Mouse (Mus musculus) neural tube, embryonic 14.5 days (tissue): ENCODE results near the gene Mbd6. TPM values are rescaled to one million over a fixed set of nuclear protein-coding genes. Genes with fewer than 3 reads are reported as not detected.

Source experiments
- ATAC-seq: fragments of 200-750 bp; cut with Nextera tagmentation; 2 replicates; pipeline ENCODE4 v1.8.0; 2017; ENCODE audit warnings: low read depth, mild to moderate bottlenecking, moderate TSS enrichment, moderate library complexity
- H3K27ac ChIP-seq: fragments of 300-500 bp; sonication (generic); 2 replicates; pipeline ENCODE4 v1.5.1; 2014; ENCODE audit warnings: low read depth, mild to moderate bottlenecking, control low read depth, low read length, moderate library complexity, mixed read lengths
- H3K27me3 ChIP-seq: fragments of 300-500 bp; sonication (generic); 2 replicates; pipeline ENCODE4 v1.6.1; 2014; ENCODE audit warnings: low read length; ENCODE audit not compliant: control insufficient read depth, insufficient read depth
- H3K36me3 ChIP-seq: fragments of 300-500 bp; sonication (generic); 2 replicates; pipeline ENCODE4 v1.6.1; 2014; ENCODE audit warnings: low read length, mixed read lengths; ENCODE audit not compliant: control insufficient read depth, insufficient read depth
- H3K4me1 ChIP-seq: fragments of 300-500 bp; sonication (generic); 2 replicates; pipeline ENCODE4 v1.6.1; 2014; ENCODE audit warnings: low read length; ENCODE audit not compliant: control insufficient read depth, insufficient read depth
- H3K4me2 ChIP-seq: fragments of 300-500 bp; sonication (generic); 2 replicates; pipeline ENCODE4 v1.6.1; 2014; ENCODE audit warnings: mild to moderate bottlenecking, low read depth, low read length, control low read depth
- H3K4me3 ChIP-seq: fragments of 300-500 bp; sonication (generic); 2 replicates; pipeline ENCODE4 v1.5.1; 2014; ENCODE audit warnings: low read depth, low read length, control low read depth, mixed read lengths
- H3K9ac ChIP-seq: fragments of 300-500 bp; sonication (generic); replicated peaks from 2 replicates; pipeline ENCODE4 v1.6.1; 2014; ENCODE audit warnings: low read depth, mild to moderate bottlenecking, control low read depth, low read length, mixed read lengths
- H3K9me3 ChIP-seq: fragments of 300-500 bp; sonication (generic); 2 replicates; pipeline ENCODE4 v1.6.1; 2016; ENCODE audit warnings: low read length; ENCODE audit not compliant: control insufficient read depth
- WGBS: fragments of 180-500 bp; shearing (Covaris S2); extraction: QIAGEN DNeasy Blood & Tissue Kit; methylation state at CpG from one replicate; pipeline ENCODE4 v1.1.7; 2014; 5-methylcytosine and 5-hydroxymethylcytosine counted together
- polyA plus RNA-seq: library from polyadenylated mRNA; unstranded; fragments of >200 nt; fragmentation: Nextera tagmentation; extraction: Ambion mirVana; gene quantifications from 2 replicates; pipeline ENCODE4 v1.2.1, GENCODE M21; 2014

The Mbd6 gene
- polyA plus RNA-seq, 1 experiment from 2014 or later: 17.4 TPM

- Histone ChIP-seq H3K4me1 (peaks cover 10% of the 10 kb centered on the region; the same call in 1 of the 2 replicates), H3K36me3 (no peaks in the 10 kb centered on the region), H3K4me3 (peak overlapping the region; percentile 24), H3K27ac (no peak overlapping the region), H3K4me2 (peak overlapping the region; percentile 49; the same call in 1 of the 2 replicates), H3K9ac (0 out of 2 replicates have a peak overlapping the region, but pooled peaks have one; percentile 28), H3K27me3 (peaks cover 26% of the 10 kb centered on the region), H3K9me3 (no peaks in the 10 kb centered on the region)
- ATAC-seq: no peak
- WGBS: 5% methylated on average over 29 of the region's 29 CpGs
These were observed 38.0 kb upstream of the Mbd6 start for GRCm38 (mm10) chr10:127326828-127327227.

GRCm38 (mm10) chr10:127326017-127326801 is 37.4 kb upstream of the Mbd6 start:
- Histone ChIP-seq H3K9ac (0 out of 2 replicates have a peak overlapping the region, but pooled peaks have one; percentile 28), H3K4me3 (peak overlapping the region; percentile 24), H3K36me3 (no peaks in the 10 kb centered on the region), H3K4me1 (peaks cover 10% of the 10 kb centered on the region; the same call in 1 of the 2 replicates), H3K27me3 (peaks cover 26% of the 10 kb centered on the region), H3K9me3 (no peaks in the 10 kb centered on the region), H3K27ac (no peak overlapping the region), H3K4me2 (peak overlapping the region; percentile 49)
- WGBS: 2% methylated on average over 51 of the region's 54 CpGs
- ATAC-seq: no peak; the same call in 1 of the 2 replicates

DNA sequence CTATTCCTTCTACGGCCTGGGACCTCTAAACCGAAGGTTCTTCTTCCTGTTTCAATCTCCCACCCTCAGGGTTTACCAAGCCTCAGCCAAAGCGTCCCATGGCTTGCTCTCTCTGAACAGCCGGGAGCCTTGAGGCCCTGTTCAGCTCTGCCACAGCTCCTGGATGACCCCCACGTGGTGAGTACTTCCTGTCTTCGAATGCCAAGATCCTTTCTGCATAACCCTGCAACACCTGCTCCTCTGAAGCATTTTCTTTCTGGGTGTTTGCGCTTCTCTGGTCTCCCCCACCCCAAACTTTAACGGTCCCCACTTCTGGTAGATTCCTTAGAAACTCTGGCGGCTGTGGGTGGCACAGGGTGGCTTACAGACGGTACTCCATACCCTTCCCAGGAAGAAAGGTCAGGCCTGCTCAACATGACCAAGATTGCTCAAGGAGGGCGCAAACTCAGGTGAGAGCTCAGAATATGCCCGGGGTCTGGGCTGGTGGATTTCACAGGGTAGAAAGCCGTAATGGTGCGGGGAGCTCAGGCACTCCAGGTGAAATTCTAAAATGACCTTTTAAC is 36.7 kb upstream of the Mbd6 start:
- no peak for ATAC-seq
- no peaks in the 10 kb centered on the region for H3K36me3 ChIP-seq
- H3K4me1 ChIP-seq: peaks cover 10% of the 10 kb centered on the region; the same call in 1 of the 2 replicates
- WGBS: 19% methylated on average over 14 of the region's 14 CpGs
- no peak overlapping the region for H3K9ac ChIP-seq
- H3K4me2 ChIP-seq: no peak overlapping the region; the same call in 1 of the 2 replicates
- peaks cover 26% of the 10 kb centered on the region for H3K27me3 ChIP-seq
- no peaks in the 10 kb centered on the region for H3K9me3 ChIP-seq
- peak overlapping the region; percentile 24; the same call in 1 of the 2 replicates for H3K4me3 ChIP-seq
- H3K27ac ChIP-seq: no peak overlapping the region

GRCm38 (mm10) chr10:127324495-127324894 is 35.7 kb upstream of the Mbd6 start:
- Histone ChIP-seq H3K36me3 (no peaks in the 10 kb centered on the region), H3K27me3 (peaks cover 26% of the 10 kb centered on the region), H3K27ac (no peak overlapping the region), H3K9ac (no peak overlapping the region), H3K9me3 (no peaks in the 10 kb centered on the region), H3K4me1 (peaks cover 10% of the 10 kb centered on the region; the same call in 1 of the 2 replicates), H3K4me3 (no peak overlapping the region), H3K4me2 (no peak overlapping the region)
- WGBS: 13% methylated on average over 7 of the region's 7 CpGs
- no peak for ATAC-seq

DNA sequence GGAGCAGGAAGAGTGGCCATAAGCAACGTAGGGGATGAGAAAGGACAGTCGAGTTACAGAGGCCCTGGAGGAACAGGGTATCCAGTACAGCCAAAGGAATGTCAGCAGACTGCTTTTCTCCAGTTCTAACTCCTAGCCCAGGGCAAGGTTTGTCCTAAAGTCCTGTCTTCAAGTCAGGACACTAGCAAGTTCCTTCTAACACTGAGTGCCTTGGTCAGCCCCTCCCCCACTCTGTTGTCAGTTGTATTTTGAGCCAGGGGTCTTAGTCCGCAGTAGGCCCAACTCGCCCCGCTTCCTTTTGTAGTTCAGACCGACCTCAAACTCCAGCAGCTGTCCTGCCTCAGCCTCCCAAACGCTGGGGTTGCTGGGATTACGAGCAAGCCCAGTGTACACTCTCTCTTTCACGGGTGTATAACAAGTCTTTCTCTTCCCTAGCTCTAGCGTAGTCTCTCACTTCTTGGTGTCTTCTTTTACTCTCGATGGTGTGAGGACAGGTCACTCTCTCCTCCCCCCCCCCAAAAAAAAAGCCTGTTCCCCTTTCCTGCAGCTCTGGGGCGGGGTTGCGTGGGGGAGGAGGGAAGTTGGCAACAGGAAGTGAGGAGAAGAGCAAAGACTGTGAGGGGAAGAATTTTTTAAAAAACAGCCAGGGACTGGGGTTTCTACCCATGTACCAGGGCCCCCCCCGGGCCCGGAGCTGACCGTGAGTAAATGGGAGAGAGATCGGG is 34.5 kb upstream of the Mbd6 start:
- WGBS: 78% methylated on average over 17 of the region's 17 CpGs
- Histone ChIP-seq H3K4me2 (no peak overlapping the region), H3K4me3 (no peak overlapping the region), H3K36me3 (no peaks in the 10 kb centered on the region), H3K9me3 (no peaks in the 10 kb centered on the region), H3K27me3 (peaks cover 26% of the 10 kb centered on the region), H3K27ac (no peak overlapping the region), H3K4me1 (peaks cover 10% of the 10 kb centered on the region; the same call in 1 of the 2 replicates), H3K9ac (no peak overlapping the region)
- ATAC-seq: no peak

DNA sequence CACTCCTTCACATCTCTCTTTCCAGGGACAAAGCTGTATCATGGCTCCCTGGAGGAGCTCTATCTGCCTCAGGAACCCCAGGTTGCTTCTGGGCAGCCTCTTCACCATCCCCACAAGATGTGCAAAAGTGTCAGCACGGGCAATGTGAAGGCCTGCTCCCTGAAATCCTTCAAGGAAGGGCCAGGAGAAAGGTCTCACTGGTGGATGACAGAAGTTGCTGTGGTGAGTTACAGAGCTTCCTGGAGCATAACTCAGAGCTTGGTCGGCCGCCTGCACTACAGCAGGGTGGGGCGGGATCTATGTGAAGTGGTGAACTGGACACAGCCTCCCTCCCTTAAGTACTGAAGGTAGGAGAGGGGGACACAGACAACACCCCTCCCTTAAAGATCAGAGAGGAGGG is 33.9 kb upstream of the Mbd6 start:
- H3K27me3 ChIP-seq: peaks cover 26% of the 10 kb centered on the region

GRCm38 (mm10) chr10:127322178-127322577 is 33.4 kb upstream of the Mbd6 start:
- Histone ChIP-seq H3K9me3 (no peaks in the 10 kb centered on the region), H3K9ac (no peak overlapping the region), H3K36me3 (no peaks in the 10 kb centered on the region), H3K27me3 (peaks cover 23% of the 10 kb centered on the region), H3K4me2 (no peak overlapping the region), H3K4me1 (peaks cover 10% of the 10 kb centered on the region; the same call in 1 of the 2 replicates), H3K27ac (no peak overlapping the region), H3K4me3 (no peak overlapping the region)
- ATAC-seq: no peak
- WGBS: 74% methylated on average over 13 of the region's 13 CpGs

More for the DNA sequence above, 33.9 kb upstream of the Mbd6 start:
- H3K36me3 ChIP-seq: no peaks in the 10 kb centered on the region
- H3K9me3 ChIP-seq: no peaks in the 10 kb centered on the region
- no peak overlapping the region for H3K9ac ChIP-seq
- no peak overlapping the region for H3K4me2 ChIP-seq
- no peak overlapping the region for H3K4me3 ChIP-seq
- H3K27ac ChIP-seq: no peak overlapping the region
- WGBS: 82% methylated on average over 4 of the region's 4 CpGs
- no peak for ATAC-seq
- H3K4me1 ChIP-seq: peaks cover 10% of the 10 kb centered on the region; the same call in 1 of the 2 replicates

DNA sequence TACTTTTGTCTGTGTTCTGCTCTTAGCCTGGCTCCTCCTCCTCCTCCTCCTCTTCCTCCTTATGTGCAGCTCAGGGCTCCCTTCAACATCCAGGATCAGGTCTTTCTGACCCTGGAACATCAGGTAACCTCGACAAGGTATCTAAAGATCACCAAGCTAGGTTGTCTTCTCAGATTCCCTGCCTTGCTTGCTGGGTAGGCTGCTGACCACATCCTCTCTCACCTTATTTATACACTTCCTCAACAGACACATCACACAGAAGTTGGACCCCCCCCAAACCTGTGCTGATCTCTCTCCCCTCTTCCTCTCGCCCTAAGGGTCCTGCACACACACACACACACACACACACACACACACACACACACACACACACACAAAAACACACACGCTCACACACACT is 32.8 kb upstream of the Mbd6 start, which contains the start of gene Arhgap9:
Gene Arhgap9 (plus strand): TSS at position 344 of the 400 bp plus-strand sequence.
- no peak for ATAC-seq
- H3K27me3 ChIP-seq: peaks cover 20% of the 10 kb centered on the region
- no peak within 1 kb of the TSS for H3K4me3 ChIP-seq
- peaks cover 7% of the 10 kb centered on the region; the same call in 1 of the 2 replicates for H3K4me1 ChIP-seq
- no peak within 1 kb of the TSS for H3K4me2 ChIP-seq
- 76% methylated on average over 3 of the region's 3 CpGs for WGBS
- no peaks in the 10 kb centered on the region for H3K9me3 ChIP-seq
- no peaks in the 10 kb centered on the region for H3K36me3 ChIP-seq
- H3K27ac ChIP-seq: no peak within 1 kb of the TSS
- no peak within 1 kb of the TSS for H3K9ac ChIP-seq
